In genomic region chr11:22965503-22965902, GRCm38 (mm10) we compare ENCODE assay signal across 12 mouse cellular contexts. TPM values are rescaled to one million over a fixed set of nuclear protein-coding genes. Genes with fewer than 3 reads are reported as not detected.
DNase-seq lines count a peak whose midpoint lies in the region; ATAC-seq and TF ChIP-seq lines count a peak whose summit lies in the region.
"Had no signal": no experiment of that assay in that cellular context is flagged by ENCODE, and none has a peak within 500 bp of the region (broad histone marks: within the 10 kb centered on the region; RNA-seq: fewer than 3 reads in every experiment).

No protein-coding gene starts in this region.

- WGBS in cerebellum, adult 2 months = 94% methylated on average over 4 of the region's 4 CpGs
- WGBS in lung, embryonic 14.5 days = 77% methylated on average over 4 of the region's 4 CpGs
- 85% methylated on average over 4 of the region's 4 CpGs for WGBS in forebrain, embryonic 12.5 days

- H3K27ac ChIP-seq in cerebellum, adult 2 months (ENCODE audit: insufficient read depth, low read length) = no peak overlapping the region
- H3K27ac ChIP-seq in lung, embryonic 14.5 days (ENCODE audit: low read depth) = no peak overlapping the region
- H3K27ac ChIP-seq in MEL (ENCODE audit: control insufficient read depth, low read depth, low read length) = no peak overlapping the region
- H3K27ac ChIP-seq in forebrain, embryonic 12.5 days = no peak overlapping the region
- H3K27ac ChIP-seq: embryonic facial prominence, embryonic 15.5 days; limb, embryonic 12.5 days had no signal

- TF ChIP-seq POLR2A in cerebellum, adult 2 months (IDR thresholded peaks at IDR 0.05; ENCODE audit: borderline replicate concordance, insufficient read depth, low read length) = no peak
- no peak for TF ChIP-seq POLR2A in MEL (IDR thresholded peaks at IDR 0.05; ENCODE audit: control insufficient read depth in 1 of 2, insufficient read depth in 1 of 2, low read depth in 1 of 2, low read length in 2 of 2, poor library complexity in 1 of 2)

- H3K4me3 ChIP-seq in cerebellum, adult 2 months (replicated peaks; ENCODE audit: insufficient read depth, low read depth, low read length) = no peak overlapping the region
- no peak overlapping the region for H3K4me3 ChIP-seq in lung, embryonic 14.5 days (ENCODE audit: low read depth, low read length)
- H3K4me3 ChIP-seq in MEL (ENCODE audit: control insufficient read depth in 1 of 2, insufficient read depth in 1 of 2, low read depth in 2 of 2, low read length in 2 of 2) = no peak overlapping the region
- H3K4me3 ChIP-seq in forebrain, embryonic 12.5 days (replicated peaks) = no peak overlapping the region
- H3K4me3 ChIP-seq: embryonic facial prominence, embryonic 15.5 days; limb, embryonic 12.5 days had no signal

- no peak for TF ChIP-seq EP300 in MEL (IDR thresholded peaks at IDR 0.05; ENCODE audit: low read depth in 1 of 2, low read length in 2 of 2)

- 0 out of 2 replicates have a peak, but pooled peaks have one; percentile 14 for TF ChIP-seq CTCF in cerebellum, adult 2 months (IDR thresholded peaks at IDR 0.05; ENCODE audit: borderline replicate concordance, insufficient read depth, low read depth, low read length)
- peak; percentile 37 for TF ChIP-seq CTCF in lung, embryonic 14.5 days (IDR thresholded peaks at IDR 0.05; ENCODE audit: low read depth)
- peak; percentile 20 to 73 (median 33); a peak in 4 of 6 replicates for TF ChIP-seq CTCF in MEL (IDR thresholded peaks at IDR 0.05 in 2 of 3, conservative IDR thresholded peaks at IDR 0.05 in 1 of 3; ENCODE audit: control insufficient read depth in 1 of 3, insufficient read depth in 1 of 3, low read depth in 2 of 3, low read length in 3 of 3, poor library complexity in 1 of 3, severe bottlenecking in 1 of 3)

- H3K4me1 ChIP-seq in cerebellum, adult 2 months (ENCODE audit: control insufficient read depth, insufficient read depth, low read length) = no peaks in the 10 kb centered on the region
- H3K4me1 ChIP-seq in lung, embryonic 14.5 days (ENCODE audit: insufficient read depth) = no peaks in the 10 kb centered on the region
- peaks cover 0 to 4% of the 10 kb centered on the region in 2 experiments; a peak in 1 of 4 replicates for H3K4me1 ChIP-seq in MEL (ENCODE audit: control insufficient read depth in 1 of 2, insufficient read depth in 2 of 2, low read length in 2 of 2)
- no peaks in the 10 kb centered on the region for H3K4me1 ChIP-seq in forebrain, embryonic 12.5 days
- H3K4me1 ChIP-seq: embryonic facial prominence, embryonic 15.5 days; limb, embryonic 12.5 days had no signal

- no peak overlapping the region for H3K9ac ChIP-seq in lung, embryonic 14.5 days
- H3K9ac ChIP-seq in MEL (ENCODE audit: control insufficient read depth, low read depth, low read length, poor library complexity, severe bottlenecking) = no peak overlapping the region
- no peak overlapping the region for H3K9ac ChIP-seq in forebrain, embryonic 12.5 days
- H3K9ac ChIP-seq: embryonic facial prominence, embryonic 15.5 days; limb, embryonic 12.5 days had no signal

- peaks cover 4% of the 10 kb centered on the region; the same call in 1 of the 2 replicates for H3K36me3 ChIP-seq in lung, embryonic 14.5 days (ENCODE audit: insufficient read depth)
- peaks cover 0 to 7% of the 10 kb centered on the region in 2 experiments; a peak in 1 of 4 replicates for H3K36me3 ChIP-seq in MEL (ENCODE audit: control insufficient read depth in 1 of 2, insufficient read depth in 2 of 2, low read length in 2 of 2)
- H3K36me3 ChIP-seq in forebrain, embryonic 12.5 days (replicated peaks) = peaks cover 14% of the 10 kb centered on the region; the same call in 1 of the 2 replicates

- no peak for ATAC-seq in lung, embryonic 14.5 days (ENCODE audit: insufficient read depth)
- 0 out of 2 replicates have a peak, but pooled peaks have one; percentile 14 for ATAC-seq in megakaryocyte progenitor cell, adult 5-6 weeks (replicated peaks; ENCODE audit: poor library complexity)
- ATAC-seq in activated CD4-positive, CD25-positive, alpha-beta regulatory T cell, adult 4 months = no peak
- no peak for ATAC-seq in forebrain, embryonic 12.5 days (ENCODE audit: low FRiP score)
- ATAC-seq: inflammation-experienced regulatory T-cells, adult 6 months had no signal

- TF ChIP-seq RAD21 in MEL (IDR thresholded peaks at IDR 0.05; ENCODE audit: low read depth, low read length) = peak; percentile 22

- no peaks in the 10 kb centered on the region; the same call in 1 of the 2 replicates for H3K27me3 ChIP-seq in cerebellum, adult 2 months (ENCODE audit: control insufficient read depth, insufficient read depth, low read length)
- no peaks in the 10 kb centered on the region for H3K27me3 ChIP-seq in lung, embryonic 14.5 days (ENCODE audit: insufficient read depth, low read length)
- no peaks in the 10 kb centered on the region for H3K27me3 ChIP-seq in MEL (ENCODE audit: control insufficient read depth in 1 of 2, insufficient read depth in 2 of 2, low read length in 2 of 2)
- H3K27me3 ChIP-seq in forebrain, embryonic 12.5 days = no peaks in the 10 kb centered on the region
- H3K27me3 ChIP-seq: embryonic facial prominence, embryonic 15.5 days; limb, embryonic 12.5 days had no signal

- 0 out of 2 replicates have a peak, but pooled peaks cover 2% of the 10 kb centered on the region for H3K9me3 ChIP-seq in lung, embryonic 14.5 days (ENCODE audit: low read depth, low read length)
- H3K9me3 ChIP-seq in MEL (replicated peaks; ENCODE audit: insufficient read depth, low read length) = no peaks in the 10 kb centered on the region
- 0 out of 2 replicates have a peak, but pooled peaks cover 1% of the 10 kb centered on the region for H3K9me3 ChIP-seq in forebrain, embryonic 12.5 days

- no peaks in the 10 kb centered on the region; the same call in 1 of the 2 replicates for H3K79me2 ChIP-seq in MEL (ENCODE audit: control insufficient read depth, insufficient read depth, low read length, poor library complexity)

- no peak for DNase-seq in cerebellum, adult 2 months
- DNase-seq in cerebellum, adult 18-20 months = no peak
- no peak for DNase-seq in lung, embryonic 14.5 days
- no peak for DNase-seq in lung, postnatal 4 days
- DNase-seq in MEL (ENCODE audit: low read depth, low spot score) = peak; percentile 70
- DNase-seq: right cerebral cortex, postnatal 14 days had no signal

- no peak overlapping the region for H3K4me2 ChIP-seq in lung, embryonic 14.5 days
- no peak overlapping the region for H3K4me2 ChIP-seq in forebrain, embryonic 12.5 days
- H3K4me2 ChIP-seq: embryonic facial prominence, embryonic 15.5 days; limb, embryonic 12.5 days had no signal

RNA-seq across cellular contexts. Expression of gene Zrsr1, which starts 6.3 kb away (rescaled TPM):
- polyA plus RNA-seq in cerebellum, adult 2 months (2012; rRNA removed) = 73.0 and 78.9 TPM in 2 replicates
- 2.8 and 3.3 TPM in 2 replicates for polyA plus RNA-seq in lung, embryonic 14.5 days (2014; fragmentation: Nextera tagmentation; extraction: Ambion mirVana)
- 10.4 and 11.3 TPM in 2 replicates for total RNA-seq in MEL (2012; rRNA removed)
- polyA plus RNA-seq in MEL (2012; ENCODE audit: insufficient read depth in 1 of 2, insufficient read length in 2 of 2, low read depth in 1 of 2, low replicate concordance in 2 of 2, missing spikeins in 1 of 2) = 10 to 100 TPM in 1 of 2 experiments, not detected in 1; 15.8 TPM
- 4.0 and 7.0 TPM in 2 replicates for total RNA-seq in megakaryocyte progenitor cell, adult 5-6 weeks (2015)
- 10.3 and 11.2 TPM in 2 replicates for total RNA-seq in megakaryocyte progenitor cell, adult 5-6 weeks (2017)
- polyA plus RNA-seq in activated CD4-positive, CD25-positive, alpha-beta regulatory T cell, adult 4 months (2017; shearing (Covaris generic)) = 1 to 10 TPM; 5.6 to 7.2 TPM
- polyA plus RNA-seq in forebrain, embryonic 12.5 days (2016; fragmentation: Nextera tagmentation; extraction: Ambion mirVana) = 4.2 and 5.4 TPM in 2 replicates

RNA-seq across cellular contexts. Expression of gene Gm28048, which starts 16.4 kb away (rescaled TPM):
- polyA plus RNA-seq in cerebellum, adult 2 months (2012; rRNA removed) = 3.1 and 4.4 TPM in 2 replicates
- 15.3 and 16.6 TPM in 2 replicates for polyA plus RNA-seq in lung, embryonic 14.5 days (2014; fragmentation: Nextera tagmentation; extraction: Ambion mirVana)
- total RNA-seq in MEL (2012; rRNA removed) = 11.8 and 15.0 TPM in 2 replicates
- 1 to 10 TPM in 1 of 2 experiments, not detected in 1; 8.6 TPM for polyA plus RNA-seq in MEL (2012; ENCODE audit: insufficient read depth in 1 of 2, insufficient read length in 2 of 2, low read depth in 1 of 2, low replicate concordance in 2 of 2, missing spikeins in 1 of 2)
- total RNA-seq in megakaryocyte progenitor cell, adult 5-6 weeks (2015) = 77.6 and 83.1 TPM in 2 replicates
- total RNA-seq in megakaryocyte progenitor cell, adult 5-6 weeks (2017) = 52.7 and 59.5 TPM in 2 replicates
- polyA plus RNA-seq in activated CD4-positive, CD25-positive, alpha-beta regulatory T cell, adult 4 months (2017; shearing (Covaris generic)) = 10 to 100 TPM; 32.8 to 42.2 TPM
- polyA plus RNA-seq in forebrain, embryonic 12.5 days (2016; fragmentation: Nextera tagmentation; extraction: Ambion mirVana) = 4.7 and 5.1 TPM in 2 replicates

RNA-seq across cellular contexts. Expression of gene Commd1, which starts 16.7 kb away (rescaled TPM):
- polyA plus RNA-seq in cerebellum, adult 2 months (2012; rRNA removed) = 44.4 and 49.1 TPM in 2 replicates
- polyA plus RNA-seq in lung, embryonic 14.5 days (2014; fragmentation: Nextera tagmentation; extraction: Ambion mirVana) = 409 and 422 TPM in 2 replicates
- 113 and 128 TPM in 2 replicates for total RNA-seq in MEL (2012; rRNA removed)
- 100 to 1,000 TPM in 1 of 2 experiments, not detected in 1; 102 TPM for polyA plus RNA-seq in MEL (2012; ENCODE audit: insufficient read depth in 1 of 2, insufficient read length in 2 of 2, low read depth in 1 of 2, low replicate concordance in 2 of 2, missing spikeins in 1 of 2)
- total RNA-seq in megakaryocyte progenitor cell, adult 5-6 weeks (2015) = 141 and 159 TPM in 2 replicates
- 89.6 and 105 TPM in 2 replicates for total RNA-seq in megakaryocyte progenitor cell, adult 5-6 weeks (2017)
- 100 to 1,000 TPM in 1 of 2 experiments, 10 to 100 TPM in 1; 95.9 to 117 TPM for polyA plus RNA-seq in activated CD4-positive, CD25-positive, alpha-beta regulatory T cell, adult 4 months (2017; shearing (Covaris generic))
- 313 and 317 TPM in 2 replicates for polyA plus RNA-seq in forebrain, embryonic 12.5 days (2016; fragmentation: Nextera tagmentation; extraction: Ambion mirVana)

RNA-seq across cellular contexts. Expression of gene Cct4, which starts 24.8 kb away (rescaled TPM):
- polyA plus RNA-seq in cerebellum, adult 2 months (2012; rRNA removed) = 84.0 and 88.5 TPM in 2 replicates
- polyA plus RNA-seq in lung, embryonic 14.5 days (2014; fragmentation: Nextera tagmentation; extraction: Ambion mirVana) = 302 and 320 TPM in 2 replicates
- total RNA-seq in MEL (2012; rRNA removed) = 552 and 588 TPM in 2 replicates
- polyA plus RNA-seq in MEL (2012; ENCODE audit: insufficient read depth in 1 of 2, insufficient read length in 2 of 2, low read depth in 1 of 2, low replicate concordance in 2 of 2, missing spikeins in 1 of 2) = 100 to 1,000 TPM; 387 to 567 TPM
- 346 and 370 TPM in 2 replicates for total RNA-seq in megakaryocyte progenitor cell, adult 5-6 weeks (2015)
- total RNA-seq in megakaryocyte progenitor cell, adult 5-6 weeks (2017) = 218 and 319 TPM in 2 replicates
- 100 to 1,000 TPM; 227 to 238 TPM for polyA plus RNA-seq in activated CD4-positive, CD25-positive, alpha-beta regulatory T cell, adult 4 months (2017; shearing (Covaris generic))
- polyA plus RNA-seq in forebrain, embryonic 12.5 days (2016; fragmentation: Nextera tagmentation; extraction: Ambion mirVana) = 352 and 361 TPM in 2 replicates

RNA-seq across cellular contexts. Expression of gene Fam161a, which starts 41.8 kb away (rescaled TPM):
- polyA plus RNA-seq in cerebellum, adult 2 months (2012; rRNA removed) = 4.6 and 5.1 TPM in 2 replicates
- polyA plus RNA-seq in lung, embryonic 14.5 days (2014; fragmentation: Nextera tagmentation; extraction: Ambion mirVana) = 3.8 and 4.0 TPM in 2 replicates
- 0.27 and 0.65 TPM in 2 replicates for total RNA-seq in MEL (2012; rRNA removed)
- 1 to 10 TPM in 1 of 2 experiments, not detected in 1; 1.0 TPM for polyA plus RNA-seq in MEL (2012; ENCODE audit: insufficient read depth in 1 of 2, insufficient read length in 2 of 2, low read depth in 1 of 2, low replicate concordance in 2 of 2, missing spikeins in 1 of 2)
- 0.62 and 1.1 TPM in 2 replicates for total RNA-seq in megakaryocyte progenitor cell, adult 5-6 weeks (2015)
- 0.71 and 0.81 TPM in 2 replicates for total RNA-seq in megakaryocyte progenitor cell, adult 5-6 weeks (2017)
- polyA plus RNA-seq in activated CD4-positive, CD25-positive, alpha-beta regulatory T cell, adult 4 months (2017; shearing (Covaris generic)) = 1 to 10 TPM; 2.0 to 2.7 TPM
- polyA plus RNA-seq in forebrain, embryonic 12.5 days (2016; fragmentation: Nextera tagmentation; extraction: Ambion mirVana) = 2.8 and 3.2 TPM in 2 replicates
